Mouse (Mus musculus): ENCODE results near the gene Frem1. TPM values are rescaled to one million over a fixed set of nuclear protein-coding genes. Genes with fewer than 3 reads are reported as not detected.

The Frem1 gene
- total RNA-seq, 2 experiments from 2014 or later, result 0.59 to 0.65 TPM

DNA sequence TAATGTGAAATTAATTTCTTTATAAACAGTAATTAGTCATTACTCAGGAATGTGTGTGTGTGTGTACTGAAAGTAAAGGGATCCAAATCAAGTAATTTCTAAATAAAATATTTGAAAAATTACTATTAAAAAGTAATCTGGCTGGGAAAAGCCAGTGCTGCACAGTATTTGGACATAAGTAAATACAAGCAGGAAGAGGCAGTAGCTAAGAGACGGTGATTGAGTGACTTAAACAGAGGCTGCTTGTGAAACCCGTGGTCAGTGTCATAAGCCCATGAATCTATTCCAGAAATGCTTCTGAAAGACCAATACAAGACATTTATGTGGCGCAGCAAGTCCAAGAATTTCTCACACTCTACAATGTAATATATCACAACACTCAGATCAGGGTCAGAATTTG is 170.8 kb downstream of the Frem1 start:
- no peak for DNase-seq (ENCODE audit: low spot score)
- intact Hi-C loops (cut with DNase I), result no loop called here

- DNase-seq (ENCODE audit: low spot score), result no peak
- intact Hi-C loops (cut with DNase I), result no loop called here
Observed at GRCm38 (mm10) chr4:82880243-82880642, 171.9 kb downstream of the Frem1 start.

- intact Hi-C loops (cut with DNase I), result no loop called here
Observed at GRCm38 (mm10) chr4:82879152-82879551, 173.0 kb downstream of the Frem1 start.

GRCm38 (mm10) chr4:82876656-82877055 is 175.5 kb downstream of the Frem1 start:
- DNase-seq (ENCODE audit: low spot score), result no peak

More at GRCm38 (mm10) chr4:82879152-82879551, 173.0 kb downstream of the Frem1 start:
- DNase-seq (ENCODE audit: low spot score), result no peak

DNA sequence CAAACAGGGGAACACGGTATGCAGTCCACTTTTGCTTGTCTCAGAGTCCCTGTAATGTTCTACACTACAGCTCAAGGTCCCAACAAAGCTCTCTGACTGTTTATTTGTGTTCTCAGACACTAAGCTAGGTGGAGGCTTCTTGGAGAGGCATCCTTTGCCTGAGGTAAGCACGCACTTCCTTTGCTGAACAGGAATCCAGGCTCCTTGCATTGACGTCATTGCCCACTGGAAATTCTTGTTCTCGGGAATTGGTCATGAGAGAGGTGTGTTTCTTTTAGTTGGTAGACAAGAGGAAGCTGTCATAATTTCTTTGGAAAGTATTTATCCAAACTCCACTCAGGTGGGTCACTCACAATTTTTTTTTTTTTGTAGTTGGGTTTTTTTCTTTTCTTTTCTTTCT is 176.6 kb downstream of the Frem1 start:
- DNase-seq (ENCODE audit: low spot score), result no peak
- intact Hi-C loops (cut with DNase I), result no loop called here

More at GRCm38 (mm10) chr4:82876656-82877055, 175.5 kb downstream of the Frem1 start:
- intact Hi-C loops (cut with DNase I), result no loop called here

DNA sequence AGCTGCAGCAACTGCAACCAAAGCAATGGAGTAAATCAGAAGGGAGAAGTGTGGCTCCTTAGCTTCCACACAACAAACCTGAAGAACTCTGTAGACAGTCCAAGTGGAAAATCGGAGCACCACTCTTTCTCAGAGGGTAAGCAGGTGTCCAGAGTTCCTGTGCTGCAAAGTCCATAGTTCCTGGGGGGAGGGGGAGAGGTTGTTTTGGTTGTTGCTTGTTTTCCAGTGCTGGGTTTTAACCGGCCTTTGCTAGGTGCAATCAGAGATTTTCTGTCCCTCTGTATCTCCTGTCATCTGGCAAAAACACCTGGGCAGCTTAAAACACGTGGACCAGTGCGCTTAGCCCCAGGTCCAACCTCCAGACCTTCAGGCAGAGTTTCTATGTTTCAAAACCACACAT is 177.3 kb downstream of the Frem1 start:
- no peak for DNase-seq (ENCODE audit: low spot score)
- intact Hi-C loops (cut with DNase I), result no loop called here

DNA sequence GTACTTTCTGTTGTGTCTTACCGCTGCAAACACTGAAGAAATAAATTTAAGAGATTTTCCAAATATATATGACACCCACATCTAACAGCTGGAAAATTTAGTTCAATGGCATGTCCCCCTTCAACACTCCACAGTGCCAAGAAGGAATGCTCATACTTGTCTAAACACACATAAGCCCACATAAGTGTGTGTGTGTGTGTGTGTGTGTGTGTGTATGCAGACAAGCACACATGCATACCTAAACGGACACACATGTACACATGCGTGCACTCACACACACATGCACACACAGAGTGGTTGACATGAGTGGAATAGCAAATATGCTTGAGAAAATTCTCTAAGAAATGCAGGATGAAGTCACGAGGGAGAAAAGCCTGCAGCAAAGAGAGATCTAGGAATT is 179.6 kb downstream of the Frem1 start:
- no peak for DNase-seq (ENCODE audit: low spot score)
- intact Hi-C loops (cut with DNase I), result no loop called here

DNA sequence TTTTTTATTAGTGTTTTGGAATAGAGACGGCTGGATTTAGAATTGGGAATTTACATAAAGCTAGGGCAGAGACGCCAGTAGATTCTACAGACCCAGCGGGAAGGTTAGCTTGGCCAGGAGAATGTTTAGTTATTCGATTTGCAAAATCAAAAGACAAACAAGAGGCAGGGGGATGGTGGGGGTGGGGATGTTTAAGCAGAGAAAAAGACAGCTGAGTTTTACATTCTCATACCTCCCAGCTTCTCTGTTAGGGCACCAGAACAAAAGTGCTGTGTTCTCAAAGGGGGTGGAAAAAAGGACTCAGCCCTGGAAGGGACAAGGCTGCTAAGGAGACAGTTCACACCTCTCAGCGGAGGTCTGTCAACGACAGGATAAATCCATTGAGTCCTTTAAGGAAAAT is 180.0 kb downstream of the Frem1 start:
- DNase-seq (ENCODE audit: low spot score), result no peak
- intact Hi-C loops (cut with DNase I), result no loop called here

DNA sequence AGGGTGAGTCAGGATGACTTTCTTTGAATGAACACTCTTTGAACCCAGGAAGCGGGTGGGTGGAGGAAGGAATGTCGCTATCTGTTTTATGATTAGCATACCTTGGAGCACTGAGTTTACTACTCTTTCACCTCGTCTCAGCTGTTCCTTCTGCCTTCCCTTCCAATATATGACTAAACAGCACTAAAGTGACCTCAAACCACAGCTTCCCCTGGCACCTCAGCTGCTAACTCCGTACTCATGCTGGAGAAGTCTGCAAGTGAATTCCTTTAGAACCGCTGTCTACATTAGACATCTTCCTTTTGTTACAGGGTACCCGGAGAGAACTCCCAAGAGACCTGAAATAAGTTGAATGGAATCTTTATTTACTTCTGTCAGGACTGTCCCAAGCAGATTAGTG is 181.2 kb downstream of the Frem1 start:
- intact Hi-C loops (cut with DNase I), result no loop called here
- no peak for DNase-seq (ENCODE audit: low spot score)

DNA sequence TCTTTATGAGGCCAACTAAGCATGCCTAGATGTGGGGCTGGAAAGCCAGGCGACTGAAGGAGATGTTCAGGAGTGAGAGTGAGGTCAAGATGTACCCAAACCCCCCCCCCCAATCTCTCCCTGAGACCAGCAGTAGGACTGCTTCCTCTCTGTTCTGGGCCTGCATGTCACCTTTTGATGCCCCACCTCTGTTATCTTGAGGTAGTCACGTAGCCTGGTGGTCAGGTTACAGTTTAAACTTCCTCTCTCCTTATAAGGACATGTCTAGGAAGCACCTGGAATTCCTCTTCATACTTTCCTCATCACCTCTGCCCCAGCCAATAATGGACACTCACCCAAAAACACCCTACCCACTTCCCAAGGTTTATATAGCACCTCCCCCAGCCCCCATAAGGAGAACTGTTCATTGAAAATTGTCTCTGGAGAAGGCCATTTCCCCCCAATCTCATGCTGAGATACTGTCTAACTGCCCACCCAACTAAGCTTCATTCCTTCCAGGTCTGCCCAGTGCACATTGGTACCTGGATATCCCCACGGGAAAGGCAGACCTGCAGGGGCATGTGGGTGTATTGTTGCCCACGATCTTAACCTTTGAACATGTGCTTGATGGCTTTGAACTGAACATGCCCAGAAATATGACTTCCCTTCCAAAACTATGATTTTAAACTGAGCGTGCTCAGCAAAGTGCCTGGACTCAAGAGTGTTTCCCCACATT is 184.3 kb downstream of the Frem1 start:
- no peak for DNase-seq (ENCODE audit: low spot score)
- intact Hi-C loops (cut with DNase I), result loop anchor here (1.0 kb wide), 1 partner anchor 18 kb away; no protein-coding TSS in a partner anchor

GRCm38 (mm10) chr4:82867111-82867510 is 185.0 kb downstream of the Frem1 start:
- intact Hi-C loops (cut with DNase I), result loop anchor here (1.0 kb wide), 1 partner anchor 17 kb away; no protein-coding TSS in a partner anchor
- DNase-seq (ENCODE audit: low spot score), result no peak

DNA sequence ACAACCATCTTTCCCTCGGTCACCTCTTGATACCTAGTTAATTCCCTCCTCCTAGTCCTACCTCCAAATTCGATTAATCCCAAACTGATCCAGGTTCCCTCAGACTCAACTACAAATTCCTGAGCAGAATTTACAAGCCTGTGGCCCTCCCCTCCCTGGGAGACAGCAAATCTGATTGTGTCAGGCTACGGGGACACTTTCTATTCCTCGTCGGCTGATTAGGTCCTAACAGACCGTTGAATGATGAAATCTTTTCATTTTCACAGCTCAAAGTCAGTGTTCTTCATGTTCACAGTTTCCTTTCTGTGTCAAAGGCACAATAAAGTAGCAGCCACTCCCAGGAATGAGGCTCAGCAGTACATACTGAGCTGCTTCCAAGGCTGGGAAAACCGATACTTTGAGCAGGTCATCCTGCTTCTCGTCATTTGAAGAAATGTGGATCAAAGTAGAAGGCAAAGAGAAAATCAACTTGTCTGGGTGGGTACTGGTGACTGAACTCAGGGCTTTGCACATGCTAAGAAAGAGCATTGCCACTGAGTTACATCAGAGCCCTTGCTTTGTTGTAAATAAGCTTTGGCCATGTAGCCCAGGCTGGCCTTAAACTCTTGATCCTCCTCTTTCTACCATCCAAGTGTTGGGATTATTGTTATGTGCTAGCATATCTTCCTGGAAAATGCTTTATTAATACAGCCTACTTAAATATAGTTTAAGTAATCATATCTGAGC is 187.0 kb downstream of the Frem1 start:
- intact Hi-C loops (cut with DNase I), result no loop called here
- DNase-seq (ENCODE audit: low spot score), result no peak

DNA sequence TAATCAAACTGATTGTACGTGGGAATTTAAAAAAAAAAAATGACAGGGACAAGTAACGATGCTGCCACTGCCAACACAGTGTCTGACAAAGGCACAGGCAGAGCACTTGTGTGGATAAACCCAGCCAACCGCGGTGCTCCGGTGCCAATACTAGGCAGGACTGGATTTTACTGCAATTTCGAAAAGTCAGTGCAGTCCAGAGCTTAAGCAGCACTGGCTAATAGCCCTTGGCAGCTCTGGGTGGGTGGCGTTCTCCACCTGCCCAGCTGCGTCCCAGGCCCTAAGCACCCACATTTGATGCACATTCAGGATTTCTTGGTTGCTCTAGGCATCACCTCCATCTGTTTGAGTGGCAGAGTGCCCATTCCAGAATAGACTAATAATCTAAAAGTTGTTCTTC is 188.8 kb downstream of the Frem1 start:
- intact Hi-C loops (cut with DNase I), result no loop called here

DNA sequence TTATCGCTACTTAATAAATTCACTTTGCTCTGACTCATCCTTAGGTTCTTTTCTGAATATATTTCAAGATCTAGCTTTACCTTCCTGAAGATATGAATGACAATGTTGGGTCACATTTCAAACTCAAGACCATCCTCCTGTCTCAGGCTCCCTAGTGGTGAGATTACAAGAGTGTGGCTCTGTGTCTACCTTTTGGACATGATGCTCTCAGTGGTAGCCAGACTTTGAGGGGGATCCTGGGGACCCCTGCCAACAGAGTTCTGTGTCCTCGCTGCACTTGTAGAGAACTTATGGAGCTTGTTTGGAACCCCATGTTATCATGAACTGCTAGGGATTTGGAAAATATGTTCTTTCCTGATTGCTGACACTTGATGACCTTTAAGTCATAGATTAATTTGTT is 190.7 kb downstream of the Frem1 start:
- intact Hi-C loops (cut with DNase I), result no loop called here
- DNase-seq (ENCODE audit: low spot score), result no peak

More for the DNA sequence above, 188.8 kb downstream of the Frem1 start:
- no peak for DNase-seq (ENCODE audit: low spot score)

DNA sequence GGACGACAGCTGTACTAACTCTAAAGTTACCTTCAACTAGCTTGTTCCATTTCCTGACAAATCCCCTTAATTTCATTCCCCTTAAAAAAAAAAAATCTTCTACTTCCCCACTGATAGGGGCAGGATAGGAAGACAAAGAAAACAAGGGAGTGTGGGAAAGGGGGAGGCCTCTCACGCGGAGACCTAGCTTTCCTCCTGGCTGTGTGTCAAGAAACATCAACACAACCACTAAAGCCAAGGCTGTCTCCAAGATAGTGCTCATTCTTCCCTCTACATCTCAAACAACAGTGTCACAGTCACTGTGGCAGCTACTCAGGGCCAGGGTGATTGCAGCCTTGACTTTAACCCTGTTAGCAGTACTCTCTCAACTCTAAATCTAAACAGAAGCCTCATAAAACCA is 191.6 kb downstream of the Frem1 start:
- intact Hi-C loops (cut with DNase I), result no loop called here
- no peak for DNase-seq (ENCODE audit: low spot score)

- peak; percentile 57 for DNase-seq (ENCODE audit: low spot score)
- intact Hi-C loops (cut with DNase I), result no loop called here
Observed at GRCm38 (mm10) chr4:82859131-82860125, 192.7 kb downstream of the Frem1 start, which contains the start of gene Zdhhc21. Gene Zdhhc21, minus strand, starts transcription at chr4:82859958.

DNA sequence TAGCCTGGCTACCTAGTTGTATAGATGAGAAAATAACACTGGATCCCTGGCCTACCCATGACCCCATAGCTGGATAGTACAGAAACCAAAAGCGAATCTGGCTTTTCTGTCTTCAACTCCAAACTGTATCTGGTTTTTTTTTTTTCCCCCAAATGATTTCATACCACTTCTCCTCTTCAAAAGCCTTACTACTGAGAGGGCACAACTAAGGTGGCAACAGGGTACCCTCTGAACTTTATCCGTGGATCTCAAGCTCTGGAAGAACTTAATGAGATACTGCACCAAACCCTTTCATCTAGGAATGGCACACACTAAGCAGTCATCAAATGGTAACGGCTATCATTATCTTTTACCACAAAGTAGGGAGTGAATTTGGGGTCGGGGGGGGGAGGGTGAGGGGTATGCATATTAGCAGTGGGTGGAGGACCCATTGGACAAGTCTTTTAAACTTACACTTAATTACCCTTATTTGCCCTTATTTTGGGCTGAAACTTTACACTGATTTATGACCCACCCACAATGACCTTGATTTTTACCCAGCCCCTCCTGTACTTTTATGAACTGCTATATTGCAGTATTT is 193.6 kb downstream of the Frem1 start:
- intact Hi-C loops (cut with DNase I), result no loop called here
- DNase-seq (ENCODE audit: low spot score), result no peak

GRCm38 (mm10) chr4:82856986-82857385 is 195.2 kb downstream of the Frem1 start:
- DNase-seq (ENCODE audit: low spot score), result no peak
- intact Hi-C loops (cut with DNase I), result no loop called here

- intact Hi-C loops (cut with DNase I), result no loop called here
- no peak for DNase-seq (ENCODE audit: low spot score)
Observed at GRCm38 (mm10) chr4:82853809-82854208, 198.3 kb downstream of the Frem1 start.

All from heart, postnatal 25 days (tissue).